Mouse (Mus musculus) large intestine, adult 2 months (tissue): Measurements from ENCODE around the gene Tnrc18. TPM values are rescaled to one million over a fixed set of nuclear protein-coding genes. Genes with fewer than 3 reads are reported as not detected.

Experiments
- DNase-seq: peaks from one replicate; pipeline ENCODE4 v3.0.0-alpha.2; 2012; ENCODE audit warnings: low read depth, low spot score
- WGBS: fragments of 180-500 bp; shearing (Covaris S2); methylation state at CpG from one replicate; pipeline ENCODE4 v1.1.7; 2018; 5-methylcytosine and 5-hydroxymethylcytosine counted together
- polyA plus RNA-seq: library from polyadenylated mRNA; depleted of rRNA; stranded (reverse); fragments of >200 nt; gene quantifications from 2 replicates; pipeline ENCODE4 v1.2.3, GENCODE M21; 2012

Tnrc18 gene
- polyA plus RNA-seq, 1 experiment = 15.3 TPM

DNA sequence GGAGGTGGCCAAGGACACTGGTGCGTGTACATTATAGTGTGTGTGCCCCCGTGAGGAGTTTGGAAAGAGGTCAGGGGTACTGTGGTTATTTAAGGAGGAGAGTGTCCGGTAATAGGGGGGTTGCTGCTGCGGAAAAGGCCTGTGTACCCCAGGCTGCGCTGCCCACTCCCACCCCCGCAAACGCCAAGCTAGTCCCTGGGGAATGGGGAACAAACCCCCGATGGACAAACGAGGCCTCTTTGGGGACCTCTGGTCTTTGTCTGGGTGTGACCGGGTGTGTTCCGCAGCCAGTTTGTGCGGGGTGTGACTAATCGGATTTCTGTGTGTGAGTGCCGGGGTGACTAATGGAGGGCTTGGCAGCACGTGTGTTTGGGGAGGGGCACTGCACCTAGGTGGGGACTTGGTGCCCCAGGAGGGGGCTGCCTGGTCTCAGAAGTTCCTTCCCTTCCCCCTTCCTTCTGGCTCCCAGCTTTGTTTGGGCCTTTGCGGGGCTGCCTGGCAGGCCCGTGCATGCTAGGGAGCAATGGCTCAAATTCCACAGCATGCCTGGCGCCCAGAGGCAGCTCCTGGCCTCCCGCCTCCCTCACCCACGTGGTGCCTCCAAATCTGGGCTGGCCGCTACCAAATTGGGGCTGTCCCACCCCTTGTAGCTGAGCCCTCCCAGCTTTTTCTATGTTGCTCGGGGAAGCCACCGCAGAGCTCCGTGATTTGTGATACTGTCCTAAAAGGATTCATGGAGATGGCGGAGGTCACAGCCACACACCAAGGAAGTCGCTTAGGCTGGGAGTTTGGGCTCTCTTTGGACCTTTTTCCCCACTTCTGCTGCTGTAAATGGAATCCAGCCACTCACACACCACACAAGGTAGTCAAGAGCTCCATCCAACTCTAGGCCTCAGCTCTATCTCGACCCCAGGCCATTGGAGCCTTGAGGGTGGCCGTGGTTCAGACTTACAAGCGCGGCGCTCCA is 5.9 kb upstream of the Tnrc18 start:
- 18% methylated on average over 31 of the region's 31 CpGs for whole genome bisulfite sequencing
- DNase-seq = peak; percentile 59

DNA sequence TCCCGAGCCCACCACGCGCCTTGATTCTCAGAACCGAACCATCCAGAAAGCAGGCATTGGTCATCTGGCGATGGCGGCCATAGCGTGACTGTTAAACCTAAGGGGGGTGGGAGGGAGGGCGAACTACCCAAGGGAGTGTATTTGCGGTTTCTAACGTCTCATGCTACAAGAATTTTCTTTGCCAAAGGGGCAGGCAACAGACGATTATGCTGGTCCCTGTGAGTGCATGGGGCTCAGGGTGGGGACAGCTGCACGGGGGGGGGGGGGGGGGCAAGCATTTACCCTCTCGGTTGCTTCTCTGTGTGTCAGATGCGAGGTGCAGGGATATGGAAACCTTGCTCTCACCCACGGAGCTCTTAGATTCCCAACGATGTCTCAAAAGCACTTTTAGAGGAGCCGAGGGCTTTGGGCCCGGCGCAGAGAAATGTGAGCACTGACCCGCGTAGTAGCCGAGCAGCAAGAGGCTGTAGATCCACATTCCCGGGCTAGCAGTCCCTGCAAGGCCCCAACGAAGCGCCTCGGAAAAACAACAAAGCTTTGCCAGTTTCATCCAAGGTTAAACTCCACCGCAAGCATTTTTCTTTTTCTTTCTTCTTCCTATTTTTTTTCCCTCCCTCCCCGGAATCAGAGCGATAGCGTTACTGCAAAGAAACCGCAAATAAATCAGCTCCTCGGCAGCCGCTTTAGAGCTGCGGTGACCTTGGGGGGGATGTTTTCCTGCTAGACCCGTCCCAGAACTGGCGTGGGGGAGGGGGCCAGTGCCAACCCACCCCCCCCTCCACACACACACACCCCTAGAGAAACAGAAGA is 5.0 kb upstream of the Tnrc18 start:
- WGBS = under 1% methylated on average over 36 of the region's 36 CpGs
- no peak for DNase-seq

DNA sequence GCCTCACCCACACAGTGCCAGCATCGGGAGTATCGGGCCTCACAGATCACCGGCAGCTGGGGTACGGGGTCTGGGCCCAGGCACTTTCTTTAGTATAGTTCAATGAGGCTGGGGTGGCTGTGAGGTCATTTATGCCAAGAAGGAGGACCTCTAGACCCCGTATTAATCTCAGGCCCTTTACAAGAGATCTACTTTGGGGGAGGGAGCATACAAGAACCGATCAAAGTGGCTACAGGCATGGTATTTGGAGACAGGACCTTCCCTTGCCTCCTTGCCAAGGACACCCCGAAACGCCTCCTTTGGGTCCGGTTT is 4.5 kb upstream of the Tnrc18 start:
- DNase-seq = no peak
- WGBS = 0% methylated on average over 9 of the region's 9 CpGs

DNA sequence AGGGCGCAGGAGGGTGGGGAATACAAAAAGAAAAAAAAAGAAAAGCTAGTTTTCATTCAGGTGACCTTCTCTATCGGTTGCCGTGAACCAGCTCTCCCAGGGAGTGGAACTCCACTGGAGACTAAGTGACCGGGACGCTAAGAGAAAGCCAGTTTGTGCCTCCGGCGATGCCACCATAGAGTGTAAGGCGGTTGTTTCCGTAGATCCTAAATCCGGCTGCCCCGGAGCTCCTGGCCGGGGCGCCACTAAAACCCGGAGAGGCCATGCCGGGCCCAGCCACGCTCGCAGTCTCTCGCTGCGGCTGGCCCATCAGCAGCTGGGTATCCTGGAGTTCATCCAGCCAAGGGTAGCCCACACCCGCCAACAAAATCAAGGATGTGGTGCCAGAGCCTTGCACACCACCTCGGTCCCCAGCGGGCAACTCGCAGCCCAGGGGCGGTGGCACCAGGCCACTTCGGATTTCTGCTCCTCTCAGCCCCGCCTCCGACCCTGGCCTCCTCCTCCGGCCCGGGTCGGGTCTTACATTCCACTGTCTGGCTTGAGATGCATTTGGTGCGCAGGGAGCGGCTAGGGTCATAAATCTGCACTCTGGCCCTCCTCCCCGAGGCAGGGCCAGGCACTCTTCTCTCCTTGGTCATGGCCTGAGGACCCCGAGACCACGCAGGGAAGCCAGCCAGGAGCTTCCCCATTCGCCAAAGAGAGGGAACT is 4.0 kb upstream of the Tnrc18 start:
- no peak for DNase-seq

DNA sequence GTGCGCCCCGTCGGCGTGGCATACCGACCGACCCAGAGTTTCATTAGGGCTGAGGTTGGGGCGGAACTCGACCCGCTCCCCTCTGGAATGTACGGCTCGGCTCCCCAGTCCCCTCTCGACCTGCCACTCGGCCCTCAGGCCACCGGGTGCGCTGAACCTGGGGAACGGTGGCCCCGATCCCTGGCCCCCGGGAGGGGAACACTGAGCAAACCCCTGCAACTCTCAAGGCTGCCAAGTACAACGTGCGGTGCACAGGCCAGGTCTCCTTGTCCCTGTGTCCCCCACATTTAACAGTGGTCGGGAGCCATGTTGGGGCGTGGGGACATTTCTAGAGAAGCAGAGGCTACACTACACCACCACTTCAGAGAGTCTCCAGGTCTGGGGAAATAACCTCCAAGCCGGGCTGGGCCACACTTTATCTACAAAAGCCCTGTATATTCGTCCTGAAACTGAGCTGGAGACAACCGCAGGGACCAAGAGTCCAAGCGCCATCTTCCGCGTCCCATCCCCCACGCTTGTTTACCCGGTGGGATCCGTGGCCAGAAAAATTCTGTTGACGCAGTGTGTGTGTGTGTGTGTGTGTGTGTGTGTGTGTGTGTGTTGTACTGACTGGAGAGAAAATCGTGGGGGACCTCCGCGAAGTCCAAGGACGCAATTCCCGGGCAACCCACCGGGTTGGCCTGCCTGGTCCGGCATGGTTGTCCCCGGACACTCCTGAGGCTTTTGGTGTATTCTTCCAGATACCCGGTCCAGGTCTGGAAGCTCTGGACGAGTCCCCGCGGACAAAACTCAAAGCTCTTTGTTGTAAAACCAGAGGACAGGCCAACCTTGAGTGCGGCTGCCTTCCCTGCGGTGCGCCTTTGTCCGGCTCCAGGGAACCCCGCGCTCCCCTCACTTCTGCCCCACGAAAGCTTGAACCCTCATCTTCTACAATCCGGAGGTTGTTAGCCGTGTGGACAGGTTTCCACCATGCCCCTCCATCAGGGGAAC is 3.1 kb upstream of the Tnrc18 start:
- DNase-seq = no peak
- under 1% methylated on average over 53 of the region's 53 CpGs for WGBS

More for the DNA sequence above, 4.0 kb upstream of the Tnrc18 start:
- WGBS = under 1% methylated on average over 36 of the region's 36 CpGs

DNA sequence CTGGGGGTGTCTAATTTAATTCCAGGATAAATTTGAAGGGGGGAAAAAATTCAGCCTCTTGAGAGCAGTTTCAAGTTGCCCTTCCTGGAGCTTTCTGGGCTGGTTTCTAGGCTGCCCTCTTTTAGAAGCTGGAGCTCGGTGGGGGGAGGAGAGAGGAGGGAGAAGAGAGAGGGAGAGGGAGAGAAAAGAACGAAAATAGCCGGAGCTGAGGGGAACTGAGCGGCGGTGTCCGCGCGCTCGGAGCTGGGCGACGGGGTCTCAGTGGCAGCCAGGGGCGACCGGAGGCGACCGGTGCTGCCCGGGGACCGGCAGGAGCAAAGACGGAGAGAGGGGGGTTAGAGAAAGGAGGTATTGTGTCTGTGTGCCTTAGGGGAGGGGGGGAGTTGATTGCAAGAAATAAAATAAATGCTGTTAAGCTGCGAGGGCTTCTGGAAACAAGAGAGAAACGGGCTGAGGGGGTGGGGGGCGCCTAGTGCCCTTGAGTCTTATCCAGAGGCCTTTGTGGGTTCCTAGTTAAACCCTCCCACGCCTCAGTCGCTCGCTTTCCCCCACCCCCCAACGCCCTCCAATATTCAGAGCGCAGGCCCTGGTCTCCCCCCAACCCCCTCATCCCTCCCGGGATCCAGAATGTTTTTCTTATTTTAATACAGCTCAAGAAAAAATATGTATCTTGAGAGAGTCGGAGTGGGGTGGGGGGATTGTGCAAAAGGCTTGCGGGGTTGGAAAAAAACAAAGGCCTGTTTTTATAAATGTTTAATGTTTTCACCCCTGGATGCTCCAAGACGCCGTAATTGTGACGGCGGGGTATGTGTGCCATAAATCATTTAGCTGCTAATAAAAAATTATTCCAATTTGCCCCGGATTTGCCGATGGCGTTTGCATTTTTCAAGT is 2.2 kb upstream of the Tnrc18 start:
- 2% methylated on average over 36 of the region's 36 CpGs for WGBS
- no peak for DNase-seq

DNA sequence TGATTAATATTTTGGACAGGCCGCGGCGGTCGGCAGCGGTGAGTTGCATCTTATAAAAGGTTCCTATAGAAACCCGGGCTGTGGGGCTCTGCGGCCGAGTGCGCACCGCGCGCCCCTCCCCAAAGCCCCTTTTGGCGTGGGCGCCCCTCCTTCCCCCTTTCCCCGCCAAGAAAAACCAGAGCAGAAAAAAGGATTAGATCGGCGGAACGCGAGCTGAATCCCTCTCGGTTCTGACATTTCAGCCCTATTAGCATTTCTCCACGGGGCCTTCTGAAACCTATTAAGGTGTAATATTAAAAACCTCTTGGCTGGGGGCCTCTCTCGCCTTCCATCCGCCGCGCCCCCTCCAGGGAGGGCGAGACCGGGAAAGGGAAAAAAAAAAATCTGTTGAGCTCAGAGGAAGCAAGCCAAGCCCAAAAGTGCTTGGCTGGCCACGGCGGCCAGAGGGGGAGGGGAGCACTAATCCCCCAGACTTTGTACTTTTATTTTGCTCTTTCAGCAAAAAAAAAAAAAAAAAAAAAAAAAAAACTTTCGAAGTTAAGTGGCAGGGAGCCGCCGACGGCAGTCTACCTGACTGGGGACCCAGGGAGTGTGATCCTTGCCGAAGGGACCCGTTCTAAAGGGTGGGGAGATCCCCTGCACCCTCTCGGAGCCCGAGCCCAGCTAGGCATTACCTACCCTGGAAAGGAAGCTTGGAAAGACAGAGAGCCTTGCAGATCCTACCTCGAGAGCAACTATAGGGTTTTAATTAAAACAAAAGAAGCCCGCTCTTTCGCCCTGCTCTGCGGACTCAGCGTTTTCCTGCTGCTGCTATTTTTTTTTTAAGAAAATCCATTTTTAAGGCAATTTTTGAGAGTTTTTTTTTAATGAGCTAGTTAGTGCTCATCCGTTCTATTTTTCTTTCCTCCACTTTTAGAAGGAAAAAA is 1.2 kb upstream of the Tnrc18 start:
- under 1% methylated on average over 43 of the region's 43 CpGs for WGBS
- DNase-seq = no peak

DNA sequence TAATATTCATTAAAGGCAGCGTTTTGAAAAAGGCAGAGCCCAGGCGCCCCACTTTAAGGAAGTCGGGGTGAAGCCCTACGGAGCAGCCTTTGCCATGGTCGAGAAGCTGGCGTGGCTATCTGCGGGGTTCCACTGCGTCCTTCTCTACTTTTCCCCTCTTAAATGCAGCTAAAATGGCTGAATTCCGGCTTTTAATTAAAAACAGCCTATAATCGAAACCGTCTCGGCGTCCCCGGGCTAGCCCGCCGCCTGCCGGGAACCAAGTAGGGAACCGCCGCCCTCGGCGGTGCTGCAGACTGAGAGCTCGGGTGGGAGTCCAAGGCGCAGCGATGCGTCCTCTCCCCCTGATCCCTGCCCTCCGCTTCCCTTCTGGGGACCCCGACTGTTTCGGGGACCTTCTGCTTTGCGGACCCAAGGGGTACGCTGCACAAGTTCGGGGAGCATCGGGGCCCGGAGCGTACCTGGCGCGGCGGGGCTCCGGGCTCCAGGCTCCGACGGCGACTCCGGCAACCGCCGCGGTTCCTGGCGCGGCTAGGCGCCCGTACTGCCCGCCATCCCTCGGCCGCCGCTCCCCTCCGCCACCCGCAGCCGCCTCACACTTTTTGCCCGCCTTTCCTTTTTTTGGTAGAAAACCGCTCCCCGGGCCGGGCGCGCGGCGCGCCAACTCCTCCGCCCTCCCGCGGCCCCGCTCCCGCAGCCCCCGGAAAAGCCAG is 495 bp downstream of the Tnrc18 start:
- peak; percentile 14 for DNase-seq
- under 1% methylated on average over 71 of the region's 71 CpGs for WGBS

DNA sequence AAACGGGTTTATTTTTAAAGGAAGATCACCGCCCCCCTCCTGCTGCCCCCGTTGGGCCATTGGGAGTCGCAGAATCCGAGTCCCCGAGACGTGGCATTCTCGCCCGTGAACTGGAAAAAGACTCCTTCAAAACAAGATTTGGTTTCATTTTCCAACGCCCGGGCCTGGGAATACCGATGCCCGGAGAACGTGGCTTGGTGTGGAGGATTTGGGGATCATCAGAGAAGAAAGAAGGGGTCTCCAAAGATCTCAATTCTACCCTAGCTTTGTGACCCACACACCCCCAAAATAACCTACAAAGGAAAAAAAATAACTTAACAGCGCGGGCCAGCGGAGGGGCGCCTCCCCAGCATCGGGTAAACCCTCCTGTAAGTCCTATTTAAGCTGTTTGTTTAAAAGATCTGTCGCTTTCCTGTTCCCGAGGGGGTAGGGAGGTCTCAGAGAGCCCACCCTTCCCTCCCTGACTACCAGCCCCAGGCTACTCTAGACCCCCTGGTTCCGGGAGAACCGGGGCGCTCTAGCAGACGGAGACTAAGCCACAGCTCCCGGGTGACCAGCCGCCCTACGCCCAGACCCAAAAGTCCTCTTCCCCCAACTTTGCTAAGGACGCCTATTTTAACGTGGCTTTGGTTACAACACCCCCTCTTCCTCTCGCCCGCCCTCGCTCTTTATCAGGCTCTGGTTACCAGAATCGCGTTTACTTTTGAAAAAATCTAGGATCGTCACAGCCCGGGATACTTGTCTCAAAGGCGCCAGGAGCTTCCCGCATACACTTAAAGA is 1.2 kb downstream of the Tnrc18 start:
- under 1% methylated on average over 39 of the region's 39 CpGs for WGBS
- no peak for DNase-seq

DNA sequence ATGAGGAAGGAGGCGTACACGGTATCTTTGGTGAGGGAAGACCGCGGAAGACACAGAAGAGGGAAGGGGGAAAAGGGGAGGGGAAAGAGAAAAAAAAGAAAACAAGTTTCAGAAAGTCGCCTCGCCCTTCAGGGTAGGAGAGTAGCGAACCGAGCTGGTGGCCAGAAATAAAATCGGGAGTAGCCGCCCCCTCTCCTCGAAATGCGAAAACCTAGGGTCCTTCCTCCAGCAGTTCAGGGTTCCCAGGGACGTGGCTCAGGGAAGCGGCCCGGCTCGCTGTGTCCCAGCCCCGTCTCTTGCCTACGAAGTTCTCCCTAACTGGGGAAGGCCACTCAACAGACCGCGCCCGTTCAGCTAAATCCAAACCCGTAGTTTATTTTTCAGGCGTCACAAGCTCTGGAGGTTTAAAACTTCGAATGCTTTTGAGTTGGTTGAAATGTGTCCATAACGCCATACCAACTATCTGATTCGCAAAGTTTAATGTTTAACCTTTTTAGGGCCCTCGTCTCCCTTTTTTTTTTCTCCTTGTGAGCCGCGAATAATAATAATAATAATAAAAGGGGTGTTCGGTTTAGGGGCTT is 2.0 kb downstream of the Tnrc18 start:
- WGBS = under 1% methylated on average over 30 of the region's 30 CpGs
- peak; percentile 46 for DNase-seq

DNA sequence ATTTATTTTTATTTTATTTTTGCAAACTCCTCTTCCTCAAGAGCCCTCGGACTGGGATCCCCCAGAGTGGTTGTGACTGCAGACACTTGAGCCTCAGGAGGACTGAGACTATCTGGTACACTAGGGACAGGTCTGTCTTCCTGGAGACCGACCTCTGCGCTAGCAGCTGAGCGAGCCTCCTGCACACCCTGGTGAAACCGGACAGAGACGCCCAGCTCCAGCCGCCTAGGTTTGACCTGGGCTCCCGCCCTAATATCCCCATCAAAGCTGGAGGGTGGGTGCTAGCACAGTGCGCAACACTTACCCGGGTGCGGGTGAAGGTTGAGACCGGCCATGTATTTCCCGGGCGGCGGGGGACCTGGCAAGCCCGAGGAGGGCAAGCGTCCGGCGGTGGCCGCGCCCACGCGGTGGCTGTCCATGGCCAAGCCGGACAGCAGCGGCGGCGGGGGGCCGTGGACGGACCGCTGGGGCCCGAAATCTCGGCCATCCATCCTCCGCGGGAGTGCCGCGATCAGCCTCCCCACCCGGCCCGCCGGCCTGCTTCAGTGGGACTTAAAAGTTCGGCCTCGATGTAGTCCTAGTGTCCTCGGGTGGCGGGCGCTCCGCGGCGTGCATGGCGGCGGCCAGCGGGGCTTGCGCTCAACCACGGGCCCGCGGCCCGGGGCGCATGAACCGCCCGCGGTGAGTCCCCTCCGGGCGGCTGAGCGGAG is 2.6 kb downstream of the Tnrc18 start:
- 2% methylated on average over 62 of the region's 62 CpGs for WGBS

DNA sequence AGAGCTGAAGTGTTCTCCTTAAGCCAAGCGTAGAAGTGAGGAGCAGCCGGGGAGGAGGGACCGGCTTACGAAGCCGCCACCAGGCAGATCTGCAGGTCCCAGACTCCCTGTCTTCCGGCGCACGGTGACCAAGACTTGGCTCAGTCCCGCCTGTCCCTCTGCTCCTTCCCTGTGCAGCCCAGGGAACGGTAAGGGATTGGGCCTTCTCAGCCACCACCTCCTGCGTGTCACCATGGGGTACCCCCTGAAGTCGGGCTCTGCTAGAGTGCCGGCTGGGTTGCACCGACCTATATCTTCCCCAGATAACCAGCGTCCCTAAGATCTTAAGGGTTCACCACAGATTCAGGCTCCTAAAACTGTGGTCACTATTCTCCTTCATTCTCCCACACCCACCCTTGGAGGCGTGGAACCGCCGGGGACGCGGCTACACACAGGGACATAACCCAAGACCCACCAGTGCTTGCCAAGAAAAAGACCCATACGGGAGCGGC is 3.3 kb downstream of the Tnrc18 start:
- peak; percentile 16 for DNase-seq

More for the DNA sequence above, 2.6 kb downstream of the Tnrc18 start:
- no peak for DNase-seq

DNA sequence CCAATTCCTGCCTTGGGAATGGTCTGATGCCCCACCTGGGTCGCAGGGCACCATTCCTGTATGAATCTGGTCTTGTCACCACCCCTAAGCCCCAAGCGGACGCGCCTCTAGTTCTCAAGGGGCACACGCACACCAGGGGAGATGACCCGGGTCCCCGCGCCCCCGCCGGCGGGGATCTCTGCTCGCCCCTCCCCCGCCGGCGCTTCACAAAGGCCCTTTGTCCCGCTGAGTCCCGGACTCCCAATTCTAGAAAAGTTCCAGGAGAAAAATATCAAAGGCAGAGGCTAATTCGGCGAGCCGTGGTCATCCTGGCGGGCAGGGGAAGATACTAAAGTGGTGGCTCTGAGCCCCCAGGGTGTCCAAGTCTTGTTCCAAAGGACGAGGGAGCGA is 3.7 kb downstream of the Tnrc18 start:
- peak; percentile 13 for DNase-seq

More for the DNA sequence above, 3.3 kb downstream of the Tnrc18 start:
- 2% methylated on average over 22 of the region's 22 CpGs for WGBS

DNA sequence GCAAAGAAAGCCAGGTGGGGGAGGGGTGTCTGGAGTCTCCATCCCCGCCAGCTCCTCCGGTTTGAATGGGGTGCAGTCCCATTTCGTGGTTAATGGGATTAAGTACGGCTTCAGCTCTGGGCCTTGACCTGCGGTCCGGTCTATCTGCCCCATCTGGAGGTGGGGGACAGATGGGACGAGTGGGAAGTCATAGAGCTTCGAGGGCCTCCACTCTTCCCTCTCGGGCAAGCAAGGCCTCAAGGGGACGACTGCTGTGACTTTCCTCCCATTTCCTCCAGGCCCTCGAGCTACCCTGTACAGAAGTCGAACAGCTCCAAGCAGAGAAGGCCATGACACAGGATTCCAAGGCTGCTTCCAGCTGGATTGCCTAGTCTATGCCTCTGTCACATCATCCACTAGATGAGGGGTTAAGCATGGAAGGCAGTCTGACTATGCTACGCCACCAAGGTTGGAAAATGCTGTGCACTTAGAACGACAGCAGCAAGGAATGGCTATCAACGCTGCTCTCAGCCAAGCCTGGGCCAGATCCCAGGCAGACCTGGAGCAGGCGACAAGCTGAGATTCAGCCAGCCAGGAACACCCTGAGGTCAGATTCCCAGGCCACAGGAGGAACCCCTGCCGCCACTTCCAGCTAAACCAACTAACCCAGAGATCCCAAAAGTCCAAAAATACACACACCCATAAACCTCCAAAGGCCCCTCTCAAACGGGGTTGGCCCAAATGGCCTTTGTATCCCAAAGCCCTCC is 4.3 kb downstream of the Tnrc18 start:
- peak; percentile 28 for DNase-seq

More for the DNA sequence above, 3.7 kb downstream of the Tnrc18 start:
- 4% methylated on average over 23 of the region's 23 CpGs for WGBS

More for the DNA sequence above, 4.3 kb downstream of the Tnrc18 start:
- WGBS = 10% methylated on average over 18 of the region's 18 CpGs
